Mouse (Mus musculus): Measurements from ENCODE around the gene Lrmp. TPM values are rescaled to one million over a fixed set of nuclear protein-coding genes. Genes with fewer than 3 reads are reported as not detected.

Lrmp gene
- polyA plus RNA-seq, 1 experiment from 2014 or later, result 12.7 TPM

DNA sequence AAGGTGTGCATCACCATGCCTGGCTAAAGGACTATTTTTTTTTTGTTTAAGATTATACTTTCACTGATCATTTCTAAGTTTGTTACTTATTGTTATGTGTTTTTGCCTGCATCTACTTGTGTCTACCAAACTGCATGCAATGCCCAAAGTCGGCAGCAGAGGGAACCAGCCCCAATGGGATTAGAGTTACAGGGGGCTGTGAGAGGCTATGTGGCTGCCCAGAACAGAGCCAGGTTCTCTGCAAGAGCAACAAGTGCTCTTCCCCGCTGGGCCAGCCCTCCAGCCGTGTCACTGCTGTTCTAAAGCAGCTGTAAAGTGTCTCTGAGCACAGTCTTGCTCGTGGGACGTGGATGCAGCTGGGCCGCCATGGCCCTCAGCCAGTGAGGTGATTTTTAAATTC, 64.2 kb downstream of the Lrmp start:
- Histone ChIP-seq H3K4me1 (replicated peaks) (peaks cover 4% of the 10 kb centered on the region; the same call in 1 of the 2 replicates), H3K4me3 (replicated peaks) (no peak overlapping the region), H3K27ac (no peak overlapping the region), H3K4me2 (no peak overlapping the region), H3K9ac (no peak overlapping the region), H3K27me3 (no peaks in the 10 kb centered on the region), H3K36me3 (no peaks in the 10 kb centered on the region), H3K9me3 (replicated peaks) (no peaks in the 10 kb centered on the region)
- DNase-seq (peak; percentile 14), ATAC-seq (ENCODE audit: low read depth) (no peak)
- 38% methylated on average over 6 of the region's 6 CpGs for WGBS (ENCODE audit: insufficient replicate concordance)

DNA sequence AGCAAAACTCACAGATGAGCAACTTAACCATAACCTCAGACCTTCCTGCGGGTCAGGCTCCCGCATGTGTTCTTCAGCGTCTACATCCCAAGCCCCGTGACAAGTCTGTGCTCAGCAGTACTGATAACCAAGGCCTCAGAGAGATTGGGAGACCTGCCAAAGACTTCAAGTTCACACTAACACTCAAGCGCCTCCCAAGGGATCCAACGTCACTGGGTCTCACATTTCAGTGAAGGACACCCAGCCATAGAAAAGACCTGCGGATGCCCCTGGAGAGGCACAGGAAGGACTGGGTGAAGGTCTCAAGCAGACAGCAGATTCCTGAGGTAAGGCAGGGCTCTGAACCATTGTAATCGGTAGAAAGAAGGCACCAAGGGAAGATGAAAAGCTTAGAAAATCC, 66.6 kb downstream of the Lrmp start:
- DNase-seq (no peak), ATAC-seq (ENCODE audit: low read depth) (no peak)
- H3K27me3 ChIP-seq, result no peaks in the 10 kb centered on the region
- no peak overlapping the region for H3K4me3 ChIP-seq (replicated peaks)
- H3K9me3 ChIP-seq (replicated peaks), result no peaks in the 10 kb centered on the region
- H3K27ac ChIP-seq, result no peak overlapping the region
- no peaks in the 10 kb centered on the region for H3K4me1 ChIP-seq (replicated peaks)
- no peak overlapping the region for H3K9ac ChIP-seq
- H3K36me3 ChIP-seq, result no peaks in the 10 kb centered on the region
- no peak overlapping the region for H3K4me2 ChIP-seq
- 48% methylated on average over 8 of the region's 8 CpGs for WGBS (ENCODE audit: insufficient replicate concordance)

DNA sequence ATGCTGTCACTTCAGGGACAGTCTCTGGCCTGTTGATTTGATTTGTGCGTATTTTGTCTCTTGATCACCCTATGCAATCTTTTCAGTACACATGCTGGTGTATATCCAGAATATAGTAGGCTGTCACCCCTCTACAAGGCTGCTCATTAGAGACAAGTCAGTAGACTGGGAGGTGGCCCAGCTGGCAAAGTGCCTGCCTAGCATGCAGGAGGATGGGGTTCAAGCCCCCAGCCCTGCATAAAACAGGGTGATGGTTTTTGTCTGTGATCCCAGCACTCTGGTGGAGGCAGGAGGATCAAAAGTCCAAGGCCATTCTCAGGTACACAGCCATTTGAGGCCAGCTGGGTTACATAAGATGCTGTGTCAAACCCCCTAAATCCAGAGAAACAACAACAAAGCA, 70.6 kb downstream of the Lrmp start:
- Histone ChIP-seq H3K27ac (no peak overlapping the region), H3K4me1 (replicated peaks) (no peaks in the 10 kb centered on the region), H3K27me3 (no peaks in the 10 kb centered on the region), H3K9ac (no peak overlapping the region), H3K4me3 (replicated peaks) (no peak overlapping the region), H3K9me3 (replicated peaks) (no peaks in the 10 kb centered on the region), H3K4me2 (no peak overlapping the region), H3K36me3 (no peaks in the 10 kb centered on the region)
- no peak for ATAC-seq (ENCODE audit: low read depth)
- no peak for DNase-seq
- WGBS (ENCODE audit: insufficient replicate concordance), result 58% methylated on average over 1 of the region's 1 CpGs

DNA sequence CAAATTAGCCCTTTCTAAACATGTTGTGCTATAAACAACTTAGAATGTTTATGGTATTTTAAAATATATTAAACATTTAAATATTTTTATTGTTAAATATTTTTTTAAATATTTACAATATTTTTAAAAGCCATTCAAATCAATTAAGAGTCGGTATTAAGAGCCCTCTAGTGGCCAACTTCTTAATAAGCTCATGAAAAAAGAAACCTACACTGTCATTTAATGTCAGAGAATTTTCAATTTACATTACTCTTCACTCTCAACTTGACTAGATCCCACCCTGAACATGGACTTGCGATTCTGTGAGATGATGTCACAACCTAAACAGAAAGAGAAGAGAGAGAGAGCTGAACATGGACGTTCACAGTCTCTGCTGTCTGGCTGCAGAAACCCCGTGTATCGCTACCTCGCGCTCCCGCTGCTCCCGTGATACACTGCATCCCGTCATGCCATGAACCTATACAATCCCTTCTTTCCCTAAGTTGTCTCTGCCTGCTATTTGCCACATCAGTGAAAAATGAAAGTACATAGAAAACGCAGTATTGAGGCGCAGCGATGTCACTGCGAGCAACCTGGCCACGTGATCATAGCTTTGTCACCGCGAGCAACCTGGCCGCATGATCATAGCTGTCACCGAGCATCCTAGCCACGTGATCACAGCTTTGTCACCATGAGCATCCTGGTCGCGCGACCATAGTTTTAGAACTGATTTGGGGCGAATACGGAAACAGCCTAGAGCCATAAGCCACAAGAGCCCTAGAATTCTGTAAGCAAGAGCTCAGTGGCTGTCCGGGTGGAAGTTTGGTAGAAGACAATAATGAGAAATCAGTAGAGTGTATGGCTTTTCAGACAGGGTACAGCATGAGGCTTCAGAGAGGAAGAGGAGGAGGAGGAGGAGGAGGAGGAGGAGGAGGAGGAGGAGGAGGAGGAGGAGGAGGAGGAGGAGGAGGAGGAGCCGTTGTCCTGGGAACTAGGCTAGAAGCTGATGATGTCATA, 71.9 kb downstream of the Lrmp start:
- Histone ChIP-seq H3K4me1 (replicated peaks) (no peaks in the 10 kb centered on the region), H3K9me3 (replicated peaks) (no peaks in the 10 kb centered on the region), H3K36me3 (no peaks in the 10 kb centered on the region), H3K27ac (no peak overlapping the region), H3K9ac (no peak overlapping the region), H3K4me2 (peak overlapping the region; percentile 53), H3K27me3 (no peaks in the 10 kb centered on the region), H3K4me3 (replicated peaks) (peak overlapping the region; percentile 39)
- no peak for DNase-seq
- ATAC-seq (ENCODE audit: low read depth), result no peak
- 50% methylated on average over 27 of the region's 27 CpGs for WGBS (ENCODE audit: insufficient replicate concordance)

DNA sequence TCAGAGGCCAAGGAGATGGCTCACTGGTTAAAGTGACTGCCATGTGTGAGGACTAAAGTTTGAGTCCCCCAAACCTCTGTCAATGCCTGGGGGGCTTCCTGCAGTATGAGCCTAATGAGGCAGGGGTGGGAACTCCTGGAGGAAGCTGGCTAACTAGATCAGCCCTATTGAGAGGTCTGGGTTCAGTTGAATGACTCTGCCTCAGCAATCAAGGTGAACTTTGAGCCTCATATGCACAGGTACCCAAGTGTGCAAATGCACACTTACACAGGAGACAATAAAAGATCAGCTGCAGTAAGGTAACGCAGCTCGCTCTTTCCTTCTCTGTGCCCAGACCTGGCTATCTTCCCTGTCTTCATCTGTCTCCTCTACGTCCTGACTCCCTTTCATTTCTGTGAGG, 77.6 kb downstream of the Lrmp start:
- no peak for DNase-seq
- Histone ChIP-seq H3K27ac (no peak overlapping the region), H3K4me2 (no peak overlapping the region), H3K9me3 (replicated peaks) (no peaks in the 10 kb centered on the region), H3K4me3 (replicated peaks) (no peak overlapping the region), H3K36me3 (no peaks in the 10 kb centered on the region), H3K4me1 (replicated peaks) (no peaks in the 10 kb centered on the region), H3K9ac (no peak overlapping the region), H3K27me3 (no peaks in the 10 kb centered on the region)
- 72% methylated on average over 3 of the region's 3 CpGs for WGBS (ENCODE audit: insufficient replicate concordance)
- ATAC-seq (ENCODE audit: low read depth), result no peak

DNA sequence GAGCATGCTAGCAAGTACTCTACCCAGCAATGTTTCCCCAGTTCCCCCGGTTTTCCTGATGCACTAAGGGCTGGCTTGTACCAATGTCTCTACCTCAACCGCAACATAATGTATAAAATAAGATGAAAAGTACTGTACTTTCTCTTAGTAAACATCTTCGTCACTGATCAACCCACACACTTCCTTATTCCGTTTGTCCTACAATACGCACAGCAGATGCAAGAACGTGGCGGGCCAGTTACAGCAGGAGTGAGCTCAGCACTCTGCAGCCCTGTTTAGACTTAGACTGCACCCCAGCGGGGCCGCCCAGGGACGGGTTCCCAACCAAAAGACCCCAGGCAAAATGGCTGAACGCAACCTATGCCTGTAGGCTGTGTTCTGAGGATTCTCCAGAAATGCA, 78.0 kb downstream of the Lrmp start:
- Histone ChIP-seq H3K9me3 (replicated peaks) (no peaks in the 10 kb centered on the region), H3K27me3 (no peaks in the 10 kb centered on the region), H3K4me2 (no peak overlapping the region), H3K36me3 (no peaks in the 10 kb centered on the region), H3K4me3 (replicated peaks) (no peak overlapping the region), H3K9ac (no peak overlapping the region), H3K4me1 (replicated peaks) (no peaks in the 10 kb centered on the region), H3K27ac (no peak overlapping the region)
- ATAC-seq (ENCODE audit: low read depth) (no peak), DNase-seq (no peak)
- WGBS (ENCODE audit: insufficient replicate concordance), result 49% methylated on average over 11 of the region's 11 CpGs

DNA sequence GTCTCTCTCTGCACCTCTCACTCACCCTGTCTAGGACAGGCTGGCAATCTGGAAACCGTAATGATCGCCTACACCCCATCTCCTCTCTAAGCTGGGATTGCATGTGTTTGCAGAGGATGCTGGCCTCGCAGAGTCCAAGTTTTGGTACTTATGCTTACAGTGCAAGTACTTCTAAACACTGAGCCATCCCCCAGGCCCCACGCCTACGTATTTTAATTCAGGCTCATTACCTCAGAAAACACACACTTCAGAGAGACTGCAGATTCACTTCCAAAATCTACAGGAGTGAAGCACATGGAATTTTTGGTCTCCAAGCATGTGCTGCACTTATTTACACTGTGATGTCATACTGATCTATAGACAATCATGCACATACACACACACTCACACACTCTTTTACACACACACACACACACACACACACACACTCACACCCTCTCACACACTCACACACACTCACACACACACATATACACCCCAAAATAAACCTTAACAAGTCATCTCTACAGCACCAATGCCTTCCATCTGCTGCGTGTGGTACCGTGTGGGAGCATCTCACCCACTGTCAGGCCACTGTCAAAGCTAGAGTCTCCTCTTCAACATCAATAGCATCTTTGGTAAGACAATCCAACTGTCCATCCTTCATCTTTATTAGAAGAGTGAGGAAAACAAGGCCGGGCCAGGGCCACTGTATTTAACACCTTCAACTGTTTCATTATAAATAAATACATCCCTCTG, 82.7 kb downstream of the Lrmp start:
- H3K4me3 ChIP-seq (replicated peaks), result no peak overlapping the region
- no peaks in the 10 kb centered on the region for H3K27me3 ChIP-seq
- no peaks in the 10 kb centered on the region for H3K4me1 ChIP-seq (replicated peaks)
- no peaks in the 10 kb centered on the region for H3K36me3 ChIP-seq
- H3K9me3 ChIP-seq (replicated peaks), result no peaks in the 10 kb centered on the region
- ATAC-seq (ENCODE audit: low read depth) (no peak), DNase-seq (no peak)
- H3K27ac ChIP-seq, result no peak overlapping the region
- H3K9ac ChIP-seq, result no peak overlapping the region
- WGBS (ENCODE audit: insufficient replicate concordance), result 81% methylated on average over 8 of the region's 8 CpGs
- H3K4me2 ChIP-seq, result no peak overlapping the region

DNA sequence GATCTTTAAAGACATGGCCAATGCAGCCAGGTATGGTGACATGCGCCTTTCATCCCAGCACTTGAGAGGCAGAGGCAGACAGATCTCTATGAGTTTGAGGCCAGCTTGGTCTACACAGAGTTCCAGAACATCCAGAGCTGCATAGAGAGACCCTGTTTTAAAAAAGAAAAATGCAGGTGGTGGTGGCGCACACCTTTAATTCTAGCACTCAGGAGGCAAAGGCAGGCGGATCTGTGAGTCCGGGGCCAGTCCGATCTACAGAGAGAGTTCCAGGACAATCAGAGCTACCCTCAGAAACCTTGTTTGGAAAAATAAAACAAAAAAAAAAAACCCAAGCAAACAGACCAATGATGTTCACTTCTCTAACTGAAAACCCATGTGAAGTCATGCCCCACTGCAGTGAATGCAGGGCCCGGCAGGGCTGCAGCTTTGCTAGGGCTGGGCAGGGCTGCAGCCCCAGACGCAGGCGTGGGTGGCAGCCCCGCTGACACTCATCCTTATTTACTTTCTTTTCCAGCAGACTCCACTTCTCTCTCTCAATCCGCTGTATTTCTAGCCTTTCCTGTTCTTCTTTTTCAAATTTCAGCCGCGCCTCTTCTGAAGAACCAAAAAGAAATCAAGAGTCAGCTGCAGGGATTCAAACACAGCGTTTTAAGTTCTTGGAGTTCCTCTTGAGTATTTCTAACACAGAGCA, 87.1 kb downstream of the Lrmp start:
- ATAC-seq (ENCODE audit: low read depth) (no peak), DNase-seq (no peak)
- WGBS (ENCODE audit: insufficient replicate concordance), result 77% methylated on average over 13 of the region's 13 CpGs
- H3K36me3 ChIP-seq, result no peaks in the 10 kb centered on the region
- no peak overlapping the region for H3K9ac ChIP-seq
- H3K4me3 ChIP-seq (replicated peaks), result no peak overlapping the region
- H3K4me1 ChIP-seq (replicated peaks), result no peaks in the 10 kb centered on the region
- no peaks in the 10 kb centered on the region for H3K9me3 ChIP-seq (replicated peaks)
- H3K27ac ChIP-seq, result no peak overlapping the region
- H3K27me3 ChIP-seq, result no peaks in the 10 kb centered on the region
- no peak overlapping the region for H3K4me2 ChIP-seq

DNA sequence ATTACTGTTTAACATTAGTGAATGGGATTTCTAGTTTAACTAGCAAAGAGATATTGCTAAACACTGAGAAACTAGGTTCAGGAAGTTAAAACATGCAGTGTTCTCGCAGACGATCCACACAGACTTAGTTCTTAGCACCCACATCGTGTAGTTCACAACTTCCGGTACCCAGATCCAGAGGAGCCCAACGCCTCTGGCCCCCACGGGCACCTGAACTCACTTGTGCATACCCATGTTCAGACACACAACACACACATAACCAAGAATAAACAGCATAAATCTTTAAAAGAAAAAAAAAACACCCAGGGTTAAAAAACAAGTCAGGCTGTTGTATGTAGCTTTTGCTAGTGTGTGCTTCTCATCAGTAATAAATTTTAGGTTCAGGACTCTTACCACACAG, 89.0 kb downstream of the Lrmp start:
- DNase-seq, result no peak
- no peaks in the 10 kb centered on the region for H3K9me3 ChIP-seq (replicated peaks)

DNA sequence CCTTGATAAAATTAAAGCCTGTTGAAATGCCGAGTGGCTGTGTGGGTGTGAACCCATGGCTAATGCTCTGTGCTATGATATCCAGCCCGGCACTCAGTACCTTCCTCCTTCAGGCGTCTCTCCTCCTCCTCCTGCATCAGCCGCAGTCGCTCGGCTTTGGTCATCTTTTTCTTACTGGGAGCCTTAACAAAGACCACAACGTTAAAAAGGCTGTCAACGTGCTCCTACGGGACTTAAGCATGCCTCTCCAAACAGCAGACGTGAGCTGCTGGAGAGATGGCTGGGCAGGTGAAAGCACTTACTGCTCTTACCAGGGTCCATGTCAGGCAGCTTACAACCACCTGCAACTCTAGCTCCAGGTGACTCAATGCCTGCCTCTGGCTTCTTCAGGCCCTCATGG, 89.7 kb downstream of the Lrmp start:
- Histone ChIP-seq H3K27me3 (no peaks in the 10 kb centered on the region), H3K36me3 (no peaks in the 10 kb centered on the region), H3K27ac (no peak overlapping the region), H3K4me2 (no peak overlapping the region), H3K9ac (no peak overlapping the region), H3K4me3 (replicated peaks) (no peak overlapping the region), H3K9me3 (replicated peaks) (no peaks in the 10 kb centered on the region), H3K4me1 (replicated peaks) (peaks cover 2% of the 10 kb centered on the region)
- DNase-seq (no peak), ATAC-seq (ENCODE audit: low read depth) (no peak)
- WGBS (ENCODE audit: insufficient replicate concordance), result 69% methylated on average over 10 of the region's 10 CpGs

More for the DNA sequence above, 89.0 kb downstream of the Lrmp start:
- H3K36me3 ChIP-seq, result no peaks in the 10 kb centered on the region
- H3K4me3 ChIP-seq (replicated peaks), result no peak overlapping the region
- H3K9ac ChIP-seq, result no peak overlapping the region
- no peak for ATAC-seq (ENCODE audit: low read depth)
- H3K4me1 ChIP-seq (replicated peaks), result no peaks in the 10 kb centered on the region
- 73% methylated on average over 6 of the region's 6 CpGs for WGBS (ENCODE audit: insufficient replicate concordance)
- H3K27me3 ChIP-seq, result no peaks in the 10 kb centered on the region
- H3K4me2 ChIP-seq, result no peak overlapping the region
- no peak overlapping the region for H3K27ac ChIP-seq

DNA sequence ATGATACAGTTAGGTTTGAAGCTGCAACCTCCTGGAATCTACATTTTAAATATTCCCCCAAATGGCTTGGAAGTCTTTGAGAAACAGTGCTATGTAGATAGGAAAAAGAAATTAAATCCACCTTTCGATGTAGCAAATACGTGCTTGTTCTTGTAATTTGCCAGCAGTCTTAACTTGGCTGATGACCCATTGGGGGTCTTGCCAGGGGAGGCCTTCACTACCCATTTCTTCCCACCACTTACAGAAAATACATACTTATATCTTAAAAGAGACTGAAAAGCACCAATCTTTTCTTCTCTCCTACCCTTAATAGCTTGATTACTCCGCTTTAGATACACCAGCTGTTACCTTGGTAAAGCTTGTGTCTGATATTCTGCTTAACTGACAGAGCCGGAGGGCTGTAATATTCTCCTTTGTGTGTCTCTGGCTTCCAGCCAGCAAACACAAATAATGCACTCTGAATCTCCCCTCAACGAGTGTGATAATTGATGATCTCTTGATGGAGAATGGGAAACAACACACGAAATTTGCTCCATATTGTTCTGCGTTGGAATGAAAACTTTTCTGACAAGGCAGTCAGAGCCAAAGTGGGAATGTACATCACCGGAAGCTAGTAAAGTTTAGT, 94.7 kb downstream of the Lrmp start:
- no peak for ATAC-seq (ENCODE audit: low read depth)
- H3K9me3 ChIP-seq (replicated peaks), result no peaks in the 10 kb centered on the region
- DNase-seq, result no peak
- peak overlapping the region; percentile 91 for H3K4me2 ChIP-seq
- H3K4me1 ChIP-seq (replicated peaks), result peaks cover 26% of the 10 kb centered on the region
- no peaks in the 10 kb centered on the region for H3K36me3 ChIP-seq
- H3K27me3 ChIP-seq, result no peaks in the 10 kb centered on the region
- peak overlapping the region; percentile 40; the same call in 1 of the 2 replicates for H3K27ac ChIP-seq
- 38% methylated on average over 8 of the region's 8 CpGs for WGBS (ENCODE audit: insufficient replicate concordance)
- 0 out of 2 replicates have a peak overlapping the region, but pooled peaks have one; percentile 42 for H3K9ac ChIP-seq
- H3K4me3 ChIP-seq (replicated peaks), result peak overlapping the region; percentile 85
